Mouse (Mus musculus) myocyte (in vitro differentiated cells): ENCODE measurements around the gene Armc5.

Experiments
- CEBPB ChIP-seq: IDR thresholded peaks from 2 replicates; pipeline ENCODE4 v1.6.1; 2011; ENCODE audit warnings: mild to moderate bottlenecking, moderate library complexity; ENCODE audit not compliant: poor library complexity, insufficient read depth, severe bottlenecking
- E2F4 ChIP-seq: IDR thresholded peaks from one replicate; pipeline ENCODE4 v1.6.1; 2011; ENCODE audit warnings: mild to moderate bottlenecking, control low read depth, moderate library complexity; ENCODE audit not compliant: insufficient read depth
- MYOD1 ChIP-seq, 3 experiments: IDR thresholded peaks; one replicate each; pipeline ENCODE4 v1.6.1; 2011; ENCODE audit warnings: control low read depth in 2 of 3, low read depth in 2 of 3, mild to moderate bottlenecking in 2 of 3, moderate library complexity in 1 of 3; ENCODE audit not compliant: insufficient read length in 2 of 3, control insufficient read depth in 1 of 3
- MYOG ChIP-seq, 3 experiments: IDR thresholded peaks; one replicate each; pipeline ENCODE4 v1.6.1; 2011; ENCODE audit warnings: control low read depth in 2 of 3, low read depth in 2 of 3, mild to moderate bottlenecking in 2 of 3; ENCODE audit not compliant: insufficient read length in 2 of 3, control insufficient read depth in 1 of 3, insufficient read depth in 1 of 3
- POLR2A ChIP-seq: IDR thresholded peaks from one replicate; pipeline ENCODE4 v1.6.1; 2011; ENCODE audit warnings: low read depth, mild to moderate bottlenecking, control low read depth, moderate library complexity; ENCODE audit not compliant: insufficient read length
- TCF12 ChIP-seq: IDR thresholded peaks from one replicate; pipeline ENCODE4 v1.6.1; 2011; ENCODE audit warnings: mild to moderate bottlenecking, control low read depth; ENCODE audit not compliant: poor library complexity, insufficient read depth, severe bottlenecking
- USF1 ChIP-seq: IDR thresholded peaks from one replicate; pipeline ENCODE4 v1.6.1; 2011; ENCODE audit warnings: low read depth, mild to moderate bottlenecking, control low read depth, moderate library complexity

DNA sequence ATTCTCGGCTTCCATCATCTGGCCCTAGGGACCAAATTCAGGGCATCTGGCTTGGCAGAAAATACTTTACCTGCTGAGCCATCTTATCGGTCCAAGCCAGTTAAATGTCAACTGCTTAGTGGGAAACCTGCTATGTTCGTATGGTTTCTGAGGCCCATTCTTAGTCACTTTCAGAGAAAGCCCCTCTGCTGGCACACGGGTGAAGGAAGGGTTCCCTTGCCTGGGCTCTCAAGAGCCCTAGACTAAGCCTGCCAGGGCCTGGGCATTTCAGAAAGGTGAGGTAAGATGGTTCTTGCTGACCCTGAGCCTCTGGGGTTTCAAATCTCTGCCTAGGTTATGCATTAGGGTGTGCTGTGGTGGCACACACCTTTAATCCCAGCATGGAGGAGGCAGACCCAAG, 8.4 kb downstream of the Armc5 start:
- TF ChIP-seq USF1 (no peak), MYOG (IDR thresholded peaks at IDR 0.05; ENCODE audit: control insufficient read depth in 1 of 3, insufficient read depth in 1 of 3, insufficient read length in 2 of 3, low read depth in 2 of 3) (no peak), POLR2A (no peak), E2F4 (no peak), CEBPB (no peak), MYOD1 (IDR thresholded peaks at IDR 0.05; ENCODE audit: control insufficient read depth in 1 of 3, insufficient read length in 2 of 3, low read depth in 2 of 3) (no peak), TCF12 (no peak)
